Mouse (Mus musculus): ENCODE results near the gene Ankrd13c. TPM values are rescaled to one million over a fixed set of nuclear protein-coding genes. Genes with fewer than 3 reads are reported as not detected.
A peak's percentile ranks its signal among the peaks of the same experiment; 100 is the strongest.

Ankrd13c gene
- polyA plus RNA-seq, 1 experiment from 2014 or later = 26.4 TPM

DNA sequence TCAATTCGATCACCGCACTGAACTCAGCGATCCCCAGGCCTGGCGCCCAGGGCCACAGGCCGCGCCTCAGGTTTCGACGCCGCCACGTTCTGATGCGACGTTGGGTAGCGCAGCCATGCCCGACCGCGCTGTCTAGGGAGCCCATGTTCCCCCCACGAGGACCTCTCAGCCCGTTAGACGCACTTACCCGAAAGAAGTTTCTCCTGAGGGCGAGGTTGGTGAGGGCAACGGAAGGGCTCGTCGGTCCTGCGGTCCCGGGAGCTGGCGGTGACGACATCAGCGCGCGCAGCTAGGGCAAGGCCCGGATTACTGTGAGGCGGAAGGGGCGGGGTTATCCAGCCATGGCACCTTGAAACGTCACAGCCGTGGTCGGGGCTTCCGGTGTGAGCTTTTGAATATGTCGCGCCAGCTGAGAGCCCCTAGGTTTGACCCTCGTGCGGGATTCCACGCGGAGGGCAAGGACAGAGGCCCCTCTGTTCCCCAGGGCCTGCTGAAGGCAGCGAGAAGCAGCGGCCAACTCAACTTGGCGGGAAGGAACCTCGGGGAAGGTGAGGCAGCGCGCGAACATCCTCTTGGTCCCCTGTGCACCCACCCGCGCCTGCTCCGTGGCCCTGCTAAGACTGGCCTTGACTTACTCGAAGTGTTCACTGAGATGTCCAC is 89.4 kb downstream of the Ankrd13c start, which contains the start of the genes Srsf11 and Lrrc40:
Gene Srsf11 (minus strand): TSS at position 311 of the 660 bp plus-strand sequence.
Gene Lrrc40 (plus strand): TSS at position 334 of the 660 bp plus-strand sequence.
- H3K9ac ChIP-seq (ENCODE audit: low read depth, low read length) = peak within 1 kb of the TSS; percentile 89
- ATAC-seq (ENCODE audit: low FRiP score, low TSS enrichment) = peak; percentile 97
- WGBS = under 1% methylated on average over 55 of the region's 55 CpGs
- H3K27me3 ChIP-seq (ENCODE audit: control insufficient read depth, insufficient read depth, low read length) = no peaks in the 10 kb centered on the region
- peak within 1 kb of the TSS; percentile 83 for H3K27ac ChIP-seq (ENCODE audit: low read depth, low read length)
- H3K9me3 ChIP-seq (ENCODE audit: control insufficient read depth, low read length) = no peaks in the 10 kb centered on the region
- H3K4me1 ChIP-seq (ENCODE audit: control insufficient read depth, insufficient read depth, low read length) = peaks cover 10% of the 10 kb centered on the region
- peak within 1 kb of the TSS; percentile 56 for H3K4me2 ChIP-seq (replicated peaks; ENCODE audit: low read depth, low read length)
- H3K4me3 ChIP-seq (ENCODE audit: low read length) = peak within 1 kb of the TSS; percentile 63
- no peaks in the 10 kb centered on the region for H3K36me3 ChIP-seq (ENCODE audit: control insufficient read depth, insufficient read depth, low read length)

GRCm38 (mm10) chr3:158038106-158038505 is 91.1 kb downstream of the Ankrd13c start:
- H3K4me2 ChIP-seq (replicated peaks; ENCODE audit: low read depth, low read length) = no peak overlapping the region
- H3K9ac ChIP-seq (ENCODE audit: low read depth, low read length) = no peak overlapping the region
- no peaks in the 10 kb centered on the region for H3K36me3 ChIP-seq (ENCODE audit: control insufficient read depth, insufficient read depth, low read length)
- no peaks in the 10 kb centered on the region for H3K9me3 ChIP-seq (ENCODE audit: control insufficient read depth, low read length)
- H3K4me1 ChIP-seq (ENCODE audit: control insufficient read depth, insufficient read depth, low read length) = peaks cover 10% of the 10 kb centered on the region
- WGBS = 82% methylated on average over 3 of the region's 3 CpGs
- no peak for ATAC-seq (ENCODE audit: low FRiP score, low TSS enrichment)
- no peak overlapping the region for H3K27ac ChIP-seq (ENCODE audit: low read depth, low read length)
- peak overlapping the region; percentile 6; the same call in 1 of the 2 replicates for H3K4me3 ChIP-seq (ENCODE audit: low read length)
- no peaks in the 10 kb centered on the region for H3K27me3 ChIP-seq (ENCODE audit: control insufficient read depth, insufficient read depth, low read length)

DNA sequence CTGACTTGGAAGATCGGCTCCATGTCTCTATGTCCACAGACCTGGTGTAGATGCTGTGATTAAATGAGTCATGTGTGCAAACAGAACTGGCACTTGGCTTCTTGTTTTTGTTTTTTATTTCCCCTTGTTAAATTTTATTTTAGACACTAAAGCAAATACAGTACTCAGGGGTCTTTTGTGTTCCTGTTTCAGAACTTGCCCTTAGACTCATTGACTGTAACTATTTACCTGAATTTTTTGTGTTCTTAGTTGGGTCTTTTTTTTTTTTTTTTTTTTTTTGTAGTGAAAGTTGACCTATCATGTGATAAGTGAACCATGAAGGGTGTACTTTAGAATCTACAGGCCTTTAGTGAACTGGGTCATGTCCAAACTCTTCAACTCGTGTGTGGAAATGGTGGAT is 93.7 kb downstream of the Ankrd13c start:
- no peaks in the 10 kb centered on the region for H3K36me3 ChIP-seq (ENCODE audit: control insufficient read depth, insufficient read depth, low read length)
- H3K9ac ChIP-seq (ENCODE audit: low read depth, low read length) = no peak overlapping the region
- H3K27me3 ChIP-seq (ENCODE audit: control insufficient read depth, insufficient read depth, low read length) = no peaks in the 10 kb centered on the region
- ATAC-seq (ENCODE audit: low FRiP score, low TSS enrichment) = no peak
- H3K4me1 ChIP-seq (ENCODE audit: control insufficient read depth, insufficient read depth, low read length) = peaks cover 6% of the 10 kb centered on the region
- H3K4me3 ChIP-seq (ENCODE audit: low read length) = no peak overlapping the region
- no peak overlapping the region for H3K4me2 ChIP-seq (replicated peaks; ENCODE audit: low read depth, low read length)
- 82% methylated on average over 2 of the region's 2 CpGs for WGBS
- no peak overlapping the region for H3K27ac ChIP-seq (ENCODE audit: low read depth, low read length)
- no peaks in the 10 kb centered on the region for H3K9me3 ChIP-seq (ENCODE audit: control insufficient read depth, low read length)

GRCm38 (mm10) chr3:158049508-158049907 is 102.5 kb downstream of the Ankrd13c start:
- 88% methylated on average over 2 of the region's 2 CpGs for WGBS

More at GRCm38 (mm10) chr3:158049508-158049907, 102.5 kb downstream of the Ankrd13c start:
- Histone ChIP-seq H3K9ac (ENCODE audit: low read depth, low read length) (no peak overlapping the region), H3K9me3 (ENCODE audit: control insufficient read depth, low read length) (no peaks in the 10 kb centered on the region), H3K4me1 (ENCODE audit: control insufficient read depth, insufficient read depth, low read length) (no peaks in the 10 kb centered on the region), H3K4me3 (ENCODE audit: low read length) (no peak overlapping the region), H3K36me3 (ENCODE audit: control insufficient read depth, insufficient read depth, low read length) (peaks cover 27% of the 10 kb centered on the region; the same call in 1 of the 2 replicates), H3K4me2 (replicated peaks; ENCODE audit: low read depth, low read length) (no peak overlapping the region), H3K27ac (ENCODE audit: low read depth, low read length) (no peak overlapping the region), H3K27me3 (ENCODE audit: control insufficient read depth, insufficient read depth, low read length) (no peaks in the 10 kb centered on the region)
- no peak for ATAC-seq (ENCODE audit: low FRiP score, low TSS enrichment)

Other genes with a start within 250 kb of the Ankrd13c start
- gene Cth, start 22.2 kb upstream of the Ankrd13c start, polyA plus RNA-seq (2014; fragmentation: Nextera tagmentation; extraction: Ambion mirVana) = 32.6 and 33.8 TPM in 2 replicates
- 286 and 338 TPM in 2 replicates for gene Srsf11, start 89.4 kb downstream of the Ankrd13c start, polyA plus RNA-seq (2014; fragmentation: Nextera tagmentation; extraction: Ambion mirVana)
- gene Lrrc40, start 89.4 kb downstream of the Ankrd13c start, polyA plus RNA-seq (2014; fragmentation: Nextera tagmentation; extraction: Ambion mirVana) = 52.7 and 66.5 TPM in 2 replicates